ENCODE assay signal across 29 mouse cellular contexts in the genomic region with DNA sequence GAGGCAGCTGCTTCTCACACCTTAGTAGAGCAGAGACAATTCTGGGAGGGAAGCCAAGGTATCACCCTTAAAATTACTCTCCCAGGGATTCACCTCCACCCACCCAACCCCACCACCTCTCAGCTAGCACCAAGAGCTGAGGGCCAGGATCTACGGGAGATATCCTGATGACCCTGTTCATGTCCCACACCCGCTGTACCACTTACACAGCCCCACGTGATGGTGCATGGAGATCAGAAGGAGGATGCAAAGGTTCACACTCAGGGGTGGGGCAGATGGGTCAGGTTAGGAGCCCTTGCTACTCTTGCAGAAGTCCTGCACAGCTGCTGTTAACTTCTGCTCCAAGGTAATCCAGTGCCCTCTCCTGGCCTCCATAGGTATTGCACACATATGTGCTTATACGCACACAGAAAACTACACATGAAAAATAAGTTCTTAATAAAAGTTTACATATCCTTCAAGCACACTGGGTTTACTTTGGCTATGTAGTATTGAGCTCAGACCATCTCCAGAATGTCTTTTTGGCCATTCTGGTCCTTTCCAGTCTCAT. TPM values are rescaled to one million over a fixed set of nuclear protein-coding genes. Genes with fewer than 3 reads are reported as not detected.
A peak's percentile ranks its signal among the peaks of the same experiment; 100 is the strongest.
DNase-seq lines count a peak whose midpoint lies in the region; ATAC-seq and TF ChIP-seq lines count a peak whose summit lies in the region.
"Had no signal": no experiment of that assay in that cellular context is flagged by ENCODE, and none has a peak within 500 bp of the region (broad histone marks: within the 10 kb centered on the region; RNA-seq: fewer than 3 reads in every experiment).

No protein-coding gene starts in this region.

- H3K36me3 ChIP-seq in liver, embryonic 14.5 days (replicated peaks; ENCODE audit: control insufficient read depth, insufficient read depth, low read depth): no peaks in the 10 kb centered on the region
- no peaks in the 10 kb centered on the region for H3K36me3 ChIP-seq in ES-Bruce4 (ENCODE audit: control insufficient read depth, insufficient read depth, low read length, poor library complexity, severe bottlenecking)
- no peaks in the 10 kb centered on the region for H3K36me3 ChIP-seq in forebrain, embryonic 16.5 days (ENCODE audit: control insufficient read depth, insufficient read depth)
- H3K36me3 ChIP-seq: embryonic facial prominence, embryonic 12.5 days; hindbrain, embryonic 13.5 days; stomach, embryonic 15.5 days had no signal

- peak; percentile 30; the same call in 1 of the 2 replicates for TF ChIP-seq CTCF in liver, embryonic 14.5 days (IDR thresholded peaks at IDR 0.05; ENCODE audit: low read depth)
- TF ChIP-seq CTCF in ES-Bruce4 (IDR thresholded peaks at IDR 0.05; ENCODE audit: low read depth, low read length): peak; percentile 19

- no peak for TF ChIP-seq EP300 in liver, embryonic 14.5 days (IDR thresholded peaks at IDR 0.05; ENCODE audit: low read depth)
- no peak for TF ChIP-seq EP300 in ES-Bruce4 (IDR thresholded peaks at IDR 0.05; ENCODE audit: insufficient read depth, low read depth, low read length)

- DNase-seq in liver, embryonic 14.5 days (ENCODE audit: low read depth in 3 of 3, low spot score in 3 of 3): no peak
- DNase-seq in liver: no peak
- peak; percentile 17 for DNase-seq in A20 (ENCODE audit: low read depth, low spot score)
- DNase-seq in induced T-regulatory cell, adult 2 months (ENCODE audit: low read depth): peak; percentile 33
- no peak for DNase-seq in ovary, postnatal 10 days (ENCODE audit: low spot score)
- DNase-seq: adrenal gland, postnatal 10 days; cerebellum, postnatal 10 days; gastrocnemius, postnatal 36 days; heart, postnatal 14 days; kidney, adult 18-20 months; kidney, postnatal 25 days; left cerebral cortex, postnatal 4 days; midbrain, embryonic 14.5 days; right cerebral cortex, postnatal 14 days; thymus, postnatal 14 days had no signal

- H3K9me3 ChIP-seq in liver, embryonic 14.5 days (ENCODE audit: control insufficient read depth, low read length): no peaks in the 10 kb centered on the region
- H3K9me3 ChIP-seq in ES-Bruce4 (replicated peaks; ENCODE audit: control insufficient read depth, insufficient read depth, low read length, poor library complexity, severe bottlenecking): no peaks in the 10 kb centered on the region
- no peaks in the 10 kb centered on the region; the same call in 1 of the 2 replicates for H3K9me3 ChIP-seq in forebrain, embryonic 16.5 days (ENCODE audit: control insufficient read depth, low read length)
- H3K9me3 ChIP-seq: stomach, embryonic 15.5 days had no signal

- 77% methylated on average over 4 of the region's 4 CpGs for WGBS in liver, embryonic 14.5 days (ENCODE audit: insufficient replicate concordance)
- 91% methylated on average over 4 of the region's 4 CpGs for WGBS in forebrain, embryonic 16.5 days

- H3K27ac ChIP-seq in liver, embryonic 14.5 days: no peak overlapping the region
- H3K27ac ChIP-seq in ES-Bruce4 (ENCODE audit: insufficient read depth, low read length): no peak overlapping the region
- H3K27ac ChIP-seq in forebrain, embryonic 16.5 days (ENCODE audit: low read length): no peak overlapping the region
- H3K27ac ChIP-seq: embryonic facial prominence, embryonic 12.5 days; forebrain, embryonic 13.5 days; hindbrain, embryonic 13.5 days; left cerebral cortex, adult 2 months; stomach, embryonic 15.5 days had no signal

- H3K27me3 ChIP-seq in liver, embryonic 14.5 days (ENCODE audit: control insufficient read depth, insufficient read depth, low read length): no peaks in the 10 kb centered on the region
- H3K27me3 ChIP-seq in ES-Bruce4 (ENCODE audit: control insufficient read depth, insufficient read depth, low read length, poor library complexity, severe bottlenecking): no peaks in the 10 kb centered on the region
- H3K27me3 ChIP-seq in forebrain, embryonic 16.5 days (replicated peaks; ENCODE audit: control insufficient read depth, insufficient read depth, low read length): no peaks in the 10 kb centered on the region
- H3K27me3 ChIP-seq: embryonic facial prominence, embryonic 12.5 days; forebrain, embryonic 13.5 days; hindbrain, embryonic 13.5 days; stomach, embryonic 15.5 days had no signal

- no peak overlapping the region for H3K4me2 ChIP-seq in liver, embryonic 14.5 days (ENCODE audit: low read depth)
- no peak overlapping the region for H3K4me2 ChIP-seq in forebrain, embryonic 16.5 days (ENCODE audit: low read length)
- H3K4me2 ChIP-seq: embryonic facial prominence, embryonic 12.5 days; forebrain, embryonic 13.5 days; heart, embryonic 11.5 days; hindbrain, embryonic 13.5 days; liver, embryonic 11.5 days; stomach, embryonic 15.5 days had no signal

- H3K4me1 ChIP-seq in liver, embryonic 14.5 days (replicated peaks; ENCODE audit: control insufficient read depth in 2 of 2, insufficient read depth in 2 of 2, low read length in 1 of 2): no peaks in the 10 kb centered on the region
- no peaks in the 10 kb centered on the region for H3K4me1 ChIP-seq in ES-Bruce4 (ENCODE audit: control insufficient read depth, insufficient read depth, low read length)
- no peaks in the 10 kb centered on the region for H3K4me1 ChIP-seq in forebrain, embryonic 16.5 days (replicated peaks; ENCODE audit: control insufficient read depth, insufficient read depth, low read length)
- H3K4me1 ChIP-seq: embryonic facial prominence, embryonic 12.5 days; forebrain, embryonic 13.5 days; hindbrain, embryonic 13.5 days; megakaryocyte, embryonic 14.5 days; stomach, embryonic 15.5 days had no signal

- TF ChIP-seq POLR2A in ES-Bruce4 (IDR thresholded peaks at IDR 0.05; ENCODE audit: insufficient read depth, low read length): no peak

- H3K4me3 ChIP-seq in liver, embryonic 14.5 days (ENCODE audit: insufficient read depth in 1 of 2, low read depth in 2 of 2, low read length in 2 of 2): no peak overlapping the region
- H3K4me3 ChIP-seq in ES-Bruce4 (ENCODE audit: low read depth, low read length): no peak overlapping the region
- no peak overlapping the region for H3K4me3 ChIP-seq in forebrain, embryonic 16.5 days (replicated peaks; ENCODE audit: low read length)
- H3K4me3 ChIP-seq: embryonic facial prominence, embryonic 12.5 days; erythroblast, embryonic 14.5 days; forebrain, embryonic 13.5 days; hindbrain, embryonic 13.5 days; left cerebral cortex, adult 2 months; myocyte; stomach, embryonic 15.5 days had no signal

- no peak overlapping the region for H3K9ac ChIP-seq in liver, embryonic 14.5 days (replicated peaks)
- H3K9ac ChIP-seq in ES-Bruce4 (ENCODE audit: low read depth, poor library complexity, severe bottlenecking): no peak overlapping the region
- H3K9ac ChIP-seq in forebrain, embryonic 16.5 days (replicated peaks; ENCODE audit: low read depth, low read length): no peak overlapping the region
- H3K9ac ChIP-seq: embryonic facial prominence, embryonic 12.5 days; forebrain, embryonic 13.5 days; hindbrain, embryonic 13.5 days; stomach, embryonic 15.5 days had no signal

- ATAC-seq in liver, embryonic 14.5 days (ENCODE audit: insufficient read depth): no peak
- no peak for ATAC-seq in forebrain, embryonic 16.5 days
- ATAC-seq: forebrain, embryonic 13.5 days had no signal

RNA-seq across cellular contexts. Expression of gene Ceacam20, which starts 4.4 kb away (rescaled TPM):
- not detected in 2 replicates for polyA plus RNA-seq in liver, embryonic 14.5 days (2012; rRNA removed)
- not detected in 2 replicates for polyA plus RNA-seq in liver, embryonic 14.5 days (2014; fragmentation: Nextera tagmentation; extraction: Ambion mirVana)
- polyA plus RNA-seq in ES-Bruce4 (2011; ENCODE audit: insufficient read depth, insufficient read length, low read depth, missing spikeins): 0.21 TPM in 1 of 2 replicates, not detected in the other
- not detected in 2 replicates for polyA plus RNA-seq in forebrain, embryonic 16.5 days (2015; fragmentation: Nextera tagmentation; extraction: Ambion mirVana)
- polyA plus RNA-seq: embryonic facial prominence, embryonic 12.5 days; erythroblast, embryonic 14.5 days; forebrain, embryonic 13.5 days; heart, embryonic 11.5 days; hindbrain, embryonic 13.5 days; liver, embryonic 11.5 days; lung, embryonic 16.5 days; midbrain, embryonic 14.5 days; myocyte; neural tube, embryonic 14.5 days had no signal

RNA-seq across cellular contexts. Expression of gene Igsf23, which starts 19.1 kb away (rescaled TPM):
- 0.15 and 0.24 TPM in 2 replicates for polyA plus RNA-seq in liver, embryonic 14.5 days (2012; rRNA removed)
- polyA plus RNA-seq in liver, embryonic 14.5 days (2014; fragmentation: Nextera tagmentation; extraction: Ambion mirVana): 0.11 TPM in 1 of 2 replicates, not detected in the other
- 1.3 and 2.1 TPM in 2 replicates for polyA plus RNA-seq in ES-Bruce4 (2011; ENCODE audit: insufficient read depth, insufficient read length, low read depth, missing spikeins)
- not detected in 2 replicates for polyA plus RNA-seq in forebrain, embryonic 16.5 days (2015; fragmentation: Nextera tagmentation; extraction: Ambion mirVana)
- polyA plus RNA-seq: embryonic facial prominence, embryonic 12.5 days; erythroblast, embryonic 14.5 days; forebrain, embryonic 13.5 days; midbrain, embryonic 14.5 days; neural tube, embryonic 14.5 days had no signal

RNA-seq across cellular contexts. Expression of gene Nlrp9b, which starts 21.6 kb away (rescaled TPM):
- polyA plus RNA-seq in liver, embryonic 14.5 days (2012; rRNA removed): not detected in 2 replicates
- polyA plus RNA-seq in liver, embryonic 14.5 days (2014; fragmentation: Nextera tagmentation; extraction: Ambion mirVana): not detected in 2 replicates
- polyA plus RNA-seq in ES-Bruce4 (2011; ENCODE audit: insufficient read depth, insufficient read length, low read depth, missing spikeins): 0.30 and 0.33 TPM in 2 replicates
- polyA plus RNA-seq in forebrain, embryonic 16.5 days (2015; fragmentation: Nextera tagmentation; extraction: Ambion mirVana): not detected in 2 replicates
- polyA plus RNA-seq: embryonic facial prominence, embryonic 12.5 days; erythroblast, embryonic 14.5 days; forebrain, embryonic 13.5 days; heart, embryonic 11.5 days; hindbrain, embryonic 13.5 days; liver, embryonic 11.5 days; lung, embryonic 16.5 days; midbrain, embryonic 14.5 days; myocyte; neural tube, embryonic 14.5 days; stomach, embryonic 15.5 days had no signal

RNA-seq across cellular contexts. Expression of gene Pvr, which starts 48.7 kb away (rescaled TPM):
- polyA plus RNA-seq in liver, embryonic 14.5 days (2012; rRNA removed): 2.3 and 2.6 TPM in 2 replicates
- 0.95 and 1.8 TPM in 2 replicates for polyA plus RNA-seq in liver, embryonic 14.5 days (2014; fragmentation: Nextera tagmentation; extraction: Ambion mirVana)
- polyA plus RNA-seq in ES-Bruce4 (2011; ENCODE audit: insufficient read depth, insufficient read length, low read depth, missing spikeins): 63.5 and 68.1 TPM in 2 replicates
- 7.6 and 10.3 TPM in 2 replicates for polyA plus RNA-seq in forebrain, embryonic 16.5 days (2015; fragmentation: Nextera tagmentation; extraction: Ambion mirVana)

Comparison
In these comparisons a context has a peak if more than half of its experiments do, and no peak if none do; other contexts are left out.
1. DNase-seq: peak in A20 (single experiment) and induced T-regulatory cell, adult 2 months (single experiment); none in liver, embryonic 14.5 days (0 of 3), liver (single experiment) and ovary, postnatal 10 days (single experiment).